Mouse (Mus musculus): ENCODE results near the gene Ifnab. TPM values are rescaled to one million over a fixed set of nuclear protein-coding genes. Genes with fewer than 3 reads are reported as not detected.

Gene Ifnab
- not detected for total RNA-seq (2023)

GRCm38 (mm10) chr4:88691259-88691658, at the start of gene Ifnab:
Gene Ifnab (minus strand): TSS chr4:88691359.

GRCm38 (mm10) chr4:88721791-88722721, 30.9 kb upstream of the Ifnab start, which contains the start of the genes Gm26566 and Klhl9:
Gene Gm26566 (plus strand): TSS chr4:88721805.
Gene Klhl9 (minus strand): TSS chr4:88722465.

GRCm38 (mm10) chr4:88683812-88684211, 7.3 kb downstream of the Ifnab start, which contains the start of gene Ifna2:
Gene Ifna2 (minus strand): TSS chr4:88683912.

GRCm38 (mm10) chr4:88676824-88677223, 14.3 kb downstream of the Ifnab start, which contains the start of gene Ifna16:
Gene Ifna16 (minus strand): TSS chr4:88676924.

GRCm38 (mm10) chr4:88644359-88644758, 46.8 kb downstream of the Ifnab start, which contains the start of gene Ifna13:
Gene Ifna13 (minus strand): TSS chr4:88644459.

Other genes starting within 250 kb of the Ifnab start
- gene Ifnb1, start 168.6 kb downstream of the Ifnab start, total RNA-seq (2023): not detected
- gene Ifna15, start 133.1 kb downstream of the Ifnab start, total RNA-seq (2023): not detected
- gene Ifna14, start 119.6 kb downstream of the Ifnab start, total RNA-seq (2023): not detected
- not detected for gene Ifna9, start 99.0 kb downstream of the Ifnab start, total RNA-seq (2023)
- gene Ifna12, start 88.0 kb downstream of the Ifnab start, total RNA-seq (2023): not detected
- not detected for gene C87499, start 56.9 kb downstream of the Ifnab start, total RNA-seq (2023)
- gene Ifna13, start 46.9 kb downstream of the Ifnab start, total RNA-seq (2023): not detected
- not detected for gene Ifna16, start 14.4 kb downstream of the Ifnab start, total RNA-seq (2023)
- gene Ifna2, start 7.4 kb downstream of the Ifnab start, total RNA-seq (2023): not detected
- gene Gm26566, start 30.4 kb upstream of the Ifnab start, total RNA-seq (2023): under 1 TPM; 0.37 to 0.58 TPM
- gene Klhl9, start 31.1 kb upstream of the Ifnab start, total RNA-seq (2023): 10 to 100 TPM; 49.2 to 57.1 TPM
- gene Gm13271, start 63.5 kb upstream of the Ifnab start, total RNA-seq (2023): not detected
- gene Gm13283, start 68.8 kb upstream of the Ifnab start, total RNA-seq (2023): not detected
- gene Gm13290, start 82.5 kb upstream of the Ifnab start, total RNA-seq (2023): under 1 TPM in 1 of 2 experiments, not detected in 1; 0.38 TPM
- gene Gm13289, start 85.6 kb upstream of the Ifnab start, total RNA-seq (2023): not detected
- not detected for gene Gm13272, start 88.5 kb upstream of the Ifnab start, total RNA-seq (2023)
- not detected for gene Ifnz, start 90.8 kb upstream of the Ifnab start, total RNA-seq (2023)
- gene Gm13276, start 94.3 kb upstream of the Ifnab start, total RNA-seq (2023): not detected
- not detected for gene Gm13277, start 97.3 kb upstream of the Ifnab start, total RNA-seq (2023)
- not detected for gene Gm13278, start 100.2 kb upstream of the Ifnab start, total RNA-seq (2023)
- gene Gm13275, start 103.1 kb upstream of the Ifnab start, total RNA-seq (2023): not detected
- not detected for gene Gm13279, start 106.0 kb upstream of the Ifnab start, total RNA-seq (2023)
- under 1 TPM in 1 of 2 experiments, not detected in 1; 0.36 TPM for gene Gm13285, start 108.3 kb upstream of the Ifnab start, total RNA-seq (2023)
- gene Gm13287, start 111.9 kb upstream of the Ifnab start, total RNA-seq (2023): not detected
- not detected for gene Gm13288, start 114.2 kb upstream of the Ifnab start, total RNA-seq (2023)
- not detected for gene Ifna7, start 124.9 kb upstream of the Ifnab start, total RNA-seq (2023)
- gene Ifna11, start 128.6 kb upstream of the Ifnab start, total RNA-seq (2023): not detected
- not detected for gene Ifna6, start 136.1 kb upstream of the Ifnab start, total RNA-seq (2023)
- gene Ifna5, start 144.2 kb upstream of the Ifnab start, total RNA-seq (2023): not detected
- gene Ifna4, start 150.5 kb upstream of the Ifnab start, total RNA-seq (2023): not detected
- gene Ifna1, start 158.7 kb upstream of the Ifnab start, total RNA-seq (2023): not detected
- gene Ifne, start 188.8 kb upstream of the Ifnab start, total RNA-seq (2023): not detected

Data from neutrophil, adult 59 days (primary cell).